Mouse (Mus musculus): ENCODE results near the gene Tmem132d.

- no peak for TF ChIP-seq CHD2 (IDR thresholded peaks at IDR 0.05; ENCODE audit: low read depth, low read length)
- TF ChIP-seq ZNF384 (IDR thresholded peaks at IDR 0.05; ENCODE audit: low read depth, low read length), result no peak
These were observed 2.8 kb upstream of the Tmem132d start for GRCm38 (mm10) chr5:128435683-128436082.
